Mouse (Mus musculus): ENCODE data around the gene Wdr5.

The Wdr5 gene

DNA sequence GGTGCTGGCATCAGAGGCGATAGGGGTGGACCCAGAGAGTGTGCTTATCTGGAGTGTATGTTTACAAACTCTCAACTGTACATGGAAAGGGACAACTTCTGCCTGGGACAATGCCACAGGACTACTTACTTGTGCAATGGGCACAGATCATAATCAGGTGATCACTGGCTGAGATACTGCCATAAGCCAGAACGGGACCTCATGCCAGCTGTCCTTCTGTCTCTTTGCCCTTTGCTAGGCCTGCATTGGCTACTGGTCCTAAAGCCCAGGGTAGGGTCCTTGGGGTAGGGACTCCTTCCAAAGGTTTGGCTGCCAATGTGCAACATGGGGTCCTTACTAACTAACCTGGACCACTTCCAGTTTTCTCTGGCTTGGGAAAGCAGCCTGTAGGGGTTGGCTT lies 68.1 kb downstream of the Wdr5 start:
- Histone ChIP-seq H3K36me3 (ENCODE audit: control insufficient read depth, insufficient read depth, low read length, poor library complexity, severe bottlenecking) (no peaks in the 10 kb centered on the region), H3K27me3 (ENCODE audit: control insufficient read depth, insufficient read depth, low read length, poor library complexity, severe bottlenecking) (no peaks in the 10 kb centered on the region)
- no peak for DNase-seq (ENCODE audit: low read depth, low spot score)

- DNase-seq (ENCODE audit: low read depth, low spot score), result no peak
- no peaks in the 10 kb centered on the region for H3K27me3 ChIP-seq (ENCODE audit: control insufficient read depth, insufficient read depth, low read length, poor library complexity, severe bottlenecking)
- H3K36me3 ChIP-seq (ENCODE audit: control insufficient read depth, insufficient read depth, low read length, poor library complexity, severe bottlenecking), result no peaks in the 10 kb centered on the region
These were observed 69.6 kb downstream of the Wdr5 start for GRCm38 (mm10) chr2:27584546-27584945.
